Mouse (Mus musculus) telencephalon, adult 2 months (tissue): ENCODE data around the gene Atp11c.
A peak's percentile ranks its signal among the peaks of the same experiment; 100 is the strongest.

Experiments used
- DNase-seq: peaks from one replicate; pipeline ENCODE4 v3.0.0-alpha.2; 2011; ENCODE audit warnings: low read depth, low spot score

Gene Atp11c

DNA sequence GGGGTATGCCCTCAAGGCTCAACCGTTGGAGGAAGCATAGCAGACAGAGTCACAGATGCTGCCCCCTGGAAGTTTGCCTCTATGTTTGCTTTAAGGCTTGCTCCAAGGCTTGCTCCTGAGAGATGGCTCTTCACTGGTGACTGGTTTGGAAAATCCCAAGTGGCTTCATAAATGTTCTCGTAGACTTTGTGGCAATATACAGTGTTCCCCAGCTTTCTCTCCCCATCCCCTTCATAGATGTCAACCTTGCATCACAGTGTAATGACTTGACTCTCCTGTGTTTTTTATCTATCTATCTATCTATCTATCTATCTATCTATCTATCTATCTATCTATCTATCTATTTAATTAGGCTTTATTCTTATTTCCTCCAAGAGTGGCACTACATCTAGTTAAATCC is at the start of gene Atp11c:
Gene Atp11c, minus strand, starts transcription at position 101 of the 400 bp plus-strand sequence.
- DNase-seq: no peak

DNA sequence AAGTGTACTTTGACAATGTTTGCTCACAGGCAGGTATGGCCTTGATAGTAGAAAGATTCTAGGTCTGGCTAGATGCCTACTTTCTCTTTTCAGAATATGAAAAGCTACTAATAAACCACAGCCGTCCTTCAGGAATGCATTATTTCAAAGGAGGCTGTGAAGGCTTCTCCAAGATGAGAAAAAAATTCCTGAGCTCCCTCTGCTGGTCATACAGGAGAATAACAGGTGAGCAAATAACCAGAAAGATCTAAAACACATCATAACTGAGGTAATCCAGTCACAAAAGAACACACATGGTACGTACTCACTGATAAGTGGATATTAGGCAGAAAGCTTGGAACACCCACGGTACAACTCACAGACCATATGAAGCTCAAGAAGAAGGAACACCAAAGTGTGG is 16.7 kb upstream of the Atp11c start:
- peak; percentile 16 for DNase-seq

DNA sequence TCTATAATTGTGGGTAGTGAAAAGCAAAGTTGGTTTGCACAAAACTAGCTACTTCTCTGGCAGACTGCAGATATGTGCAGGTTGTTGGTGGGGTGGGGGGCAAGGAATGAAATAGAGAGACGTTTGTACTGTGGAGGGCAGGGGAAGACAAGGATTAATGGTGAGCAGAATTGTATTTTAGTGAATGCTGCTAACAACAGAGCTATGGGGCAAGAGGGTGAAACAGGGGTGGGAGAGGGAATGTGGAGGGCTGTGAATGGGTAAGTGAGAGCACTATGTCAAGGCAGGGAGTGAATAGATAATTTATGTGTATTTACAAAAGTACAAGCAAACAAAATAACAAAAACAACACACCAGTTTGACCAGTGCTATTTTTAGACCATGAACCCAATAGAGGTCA is 22.0 kb downstream of the Atp11c start:
- no peak for DNase-seq

DNA sequence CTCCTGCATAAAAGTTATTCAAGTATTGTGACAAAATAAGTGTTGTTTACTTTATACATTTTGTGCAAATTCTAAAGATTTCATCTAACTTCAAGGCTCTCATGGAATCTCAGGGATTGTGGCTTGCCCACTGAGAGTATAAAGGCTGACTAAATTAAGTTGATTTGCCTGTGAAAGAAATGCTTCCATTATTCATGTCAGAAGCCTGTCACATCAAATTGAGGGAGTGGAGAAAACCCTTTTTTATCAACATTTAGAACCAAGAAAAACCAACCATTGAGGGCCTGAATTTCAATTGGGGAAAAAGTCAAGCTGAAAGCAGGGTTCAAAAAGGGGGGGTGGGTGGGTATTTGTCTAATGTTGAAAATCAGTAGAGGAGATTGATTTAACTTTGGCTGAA is 23.5 kb downstream of the Atp11c start:
- DNase-seq: no peak

DNA sequence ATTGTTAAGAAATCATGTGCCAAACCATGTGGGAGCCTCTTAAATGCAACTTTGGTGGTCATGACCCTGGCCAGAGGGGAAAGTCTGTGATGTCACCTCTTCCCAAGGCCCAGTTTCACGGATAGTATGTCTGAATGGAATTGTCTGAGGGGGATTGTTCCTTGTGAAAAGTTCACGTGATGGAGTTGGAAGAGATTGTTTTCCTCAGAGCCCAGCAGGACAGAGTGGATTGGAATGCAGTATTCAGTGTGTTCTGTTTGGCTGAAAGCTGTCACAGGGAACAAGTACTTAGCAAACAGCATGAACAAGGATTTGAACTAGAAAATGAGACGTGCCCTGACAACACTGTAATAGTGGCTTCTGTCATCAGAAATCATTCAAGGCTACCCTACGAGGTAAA is 37.3 kb downstream of the Atp11c start:
- no peak for DNase-seq

DNA sequence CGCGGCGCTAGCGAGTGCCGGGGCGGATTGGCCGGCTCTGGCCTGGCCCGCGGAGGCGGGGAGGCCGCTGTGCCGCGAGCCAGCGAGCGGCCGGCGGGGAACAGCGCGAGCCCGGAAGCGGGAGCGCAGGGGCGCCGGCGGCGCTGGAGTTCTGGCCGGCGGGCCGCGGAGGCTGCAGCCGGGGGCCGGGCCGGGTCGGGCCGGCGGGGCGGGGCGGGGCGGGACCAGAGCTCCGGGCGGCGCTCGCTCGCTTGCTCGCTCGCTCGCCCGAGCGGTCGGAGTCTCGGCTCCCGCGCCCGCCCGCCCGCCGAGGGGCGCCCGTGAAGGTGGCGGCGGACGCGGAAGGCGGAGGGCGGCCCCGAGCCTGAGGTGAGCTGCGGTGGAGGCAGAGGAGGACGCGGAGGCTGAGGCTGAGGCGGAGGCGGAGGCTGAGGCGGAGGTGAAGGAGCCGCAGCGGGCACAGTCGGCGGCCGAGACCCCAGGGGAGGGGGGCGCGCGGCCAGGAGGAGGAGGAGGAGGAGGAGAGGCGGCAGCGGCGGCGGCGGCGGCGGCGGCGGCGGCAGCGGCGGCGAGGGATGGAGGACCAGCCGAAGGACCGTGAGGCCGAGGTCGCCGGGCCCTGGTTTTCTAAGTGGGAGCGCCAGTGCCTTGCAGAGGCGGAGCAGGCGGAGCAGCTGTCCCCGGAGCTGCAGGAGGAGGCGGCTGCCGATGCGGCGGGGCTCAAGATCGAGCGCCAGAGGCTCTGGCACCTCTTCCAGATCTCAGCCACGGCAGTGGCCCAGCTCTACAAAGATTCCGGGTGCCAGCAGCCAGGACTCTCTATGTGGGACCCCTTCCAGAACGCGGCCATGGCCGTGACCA is 44.8 kb downstream of the Atp11c start:
- no peak for DNase-seq

DNA sequence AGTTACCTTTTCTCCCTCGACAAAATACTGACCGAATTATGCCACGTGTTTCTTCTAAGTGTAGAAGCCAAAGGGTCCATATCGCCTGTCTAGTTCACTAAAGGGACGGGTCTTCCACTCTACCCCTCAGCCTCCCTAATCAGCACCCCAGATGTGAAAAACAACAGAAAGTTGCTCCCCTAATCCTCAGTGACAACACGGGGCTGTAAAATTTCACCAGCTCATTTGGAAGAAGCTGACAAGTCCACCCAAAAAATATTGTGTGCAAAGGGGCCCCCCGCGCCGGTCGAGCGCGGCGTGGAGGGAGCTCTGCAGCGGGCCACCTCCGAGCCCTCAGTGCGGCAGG is 45.4 kb downstream of the Atp11c start:
- DNase-seq: no peak

DNA sequence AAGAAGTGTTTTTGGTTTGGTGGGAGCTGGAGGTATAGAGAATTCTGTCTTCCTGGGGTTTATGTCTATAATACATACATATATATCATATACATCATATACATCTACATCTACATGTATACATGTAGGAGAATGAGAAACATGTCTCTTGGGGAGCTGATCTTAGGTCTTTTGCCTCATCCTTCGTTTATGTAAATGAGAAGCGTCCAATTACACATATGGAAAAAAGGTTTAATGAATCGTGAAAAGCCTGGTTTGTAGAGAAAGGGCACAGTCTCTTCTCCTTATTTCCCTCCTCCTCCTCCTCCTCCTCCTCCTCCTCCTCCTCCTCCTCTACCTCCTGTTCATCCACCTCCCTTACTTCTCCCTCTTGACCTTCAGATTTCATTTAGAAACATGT is 46.6 kb downstream of the Atp11c start:
- DNase-seq: no peak

DNA sequence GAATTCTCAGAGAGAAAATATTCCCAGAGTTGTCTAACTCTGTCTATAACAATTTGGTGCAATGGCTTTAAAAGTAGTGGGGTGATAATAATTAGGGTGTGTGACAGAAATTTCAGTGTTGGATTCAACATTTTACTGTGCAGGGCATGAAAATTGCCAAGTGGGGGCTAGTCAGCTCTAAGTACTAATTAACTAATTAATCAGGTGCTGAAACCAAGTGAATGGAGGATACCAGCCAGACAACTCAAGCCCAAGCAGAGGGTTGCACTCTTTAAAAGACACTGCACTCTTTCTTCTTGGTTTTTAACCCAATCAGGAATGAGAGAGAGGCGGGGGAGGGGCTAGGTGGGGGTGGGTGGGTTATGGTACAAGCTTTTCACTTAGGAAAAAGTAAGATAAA is 47.1 kb downstream of the Atp11c start:
- DNase-seq: no peak

DNA sequence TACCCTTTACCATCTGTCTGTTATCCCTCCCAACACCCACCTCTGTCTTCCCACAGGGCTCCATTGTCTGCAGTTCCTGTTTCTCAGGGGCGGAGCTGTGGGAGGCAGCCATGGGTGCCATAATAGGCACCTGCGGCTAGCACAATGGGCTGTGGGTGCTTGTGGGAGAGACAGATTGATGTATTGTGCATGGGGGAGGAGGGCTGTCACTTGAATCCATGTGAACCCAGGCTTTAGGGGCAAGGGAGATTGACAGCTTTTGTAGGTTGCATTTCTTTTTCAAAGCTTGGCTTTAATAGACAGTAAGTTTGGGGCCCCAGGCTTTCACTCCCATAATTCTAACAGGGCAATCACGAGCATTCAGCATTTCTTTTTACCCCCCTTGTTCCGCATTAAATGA is 48.4 kb downstream of the Atp11c start:
- no peak for DNase-seq

DNA sequence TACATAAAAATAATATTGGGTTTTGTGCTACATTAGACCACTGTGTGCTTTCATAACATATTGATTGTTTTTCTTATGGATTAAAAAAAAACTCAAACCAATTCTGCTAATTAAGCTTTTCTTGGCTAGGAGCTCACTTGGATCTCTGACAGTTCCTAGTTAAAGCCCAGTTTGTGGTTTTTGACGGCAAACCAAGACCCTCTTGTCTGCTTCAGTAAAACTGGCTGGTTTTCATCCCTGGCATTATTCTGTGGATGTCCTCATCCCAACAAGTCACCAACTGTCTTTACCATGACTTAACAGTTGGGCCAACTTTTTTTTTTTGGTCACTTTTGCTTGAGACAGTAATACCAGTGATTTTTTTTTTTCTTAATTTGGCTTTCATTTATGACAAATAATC is 49.6 kb downstream of the Atp11c start:
- no peak for DNase-seq

DNA sequence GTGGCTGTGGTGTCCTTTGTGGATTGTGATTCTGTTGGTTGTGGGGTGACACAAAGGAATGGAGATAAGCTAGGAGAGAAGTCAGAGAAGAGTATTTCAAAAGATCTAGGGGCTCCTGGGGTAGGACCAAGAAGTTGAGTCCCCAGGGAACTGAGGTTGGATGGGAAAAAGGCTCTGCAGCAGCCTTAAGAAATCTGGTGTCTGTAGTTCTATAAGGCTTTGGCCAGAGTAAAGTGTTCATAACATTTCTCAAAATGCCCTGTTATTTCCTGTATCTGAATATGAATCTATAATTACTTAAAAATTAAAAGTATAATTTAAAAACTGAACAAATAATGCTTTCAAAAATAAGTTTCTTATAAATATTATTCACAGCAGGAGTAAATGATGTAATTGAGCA is 53.3 kb downstream of the Atp11c start, which contains the start of gene Gm7073:
Gene Gm7073, minus strand, starts transcription at position 101 of the 400 bp plus-strand sequence.
- no peak for DNase-seq

DNA sequence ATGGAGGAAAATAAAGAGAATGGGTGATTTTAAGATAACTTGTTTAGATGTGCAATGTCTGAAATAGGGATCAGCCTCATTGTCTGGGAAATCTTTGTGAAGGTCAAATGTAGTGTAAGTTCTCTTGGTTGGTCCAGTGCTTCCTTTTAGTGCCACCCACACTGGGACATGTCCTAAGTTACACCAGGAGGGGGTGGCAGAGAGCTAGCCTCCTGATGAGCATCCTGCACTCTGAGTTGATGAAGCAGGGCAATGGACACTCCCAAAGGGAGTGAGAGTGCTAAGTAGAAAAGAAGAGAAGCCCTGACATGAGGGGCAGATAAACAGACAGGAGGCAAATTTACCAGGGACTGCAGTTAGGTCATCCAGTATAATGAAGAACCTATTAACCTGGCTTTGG is 88.5 kb downstream of the Atp11c start:
- no peak for DNase-seq

DNA sequence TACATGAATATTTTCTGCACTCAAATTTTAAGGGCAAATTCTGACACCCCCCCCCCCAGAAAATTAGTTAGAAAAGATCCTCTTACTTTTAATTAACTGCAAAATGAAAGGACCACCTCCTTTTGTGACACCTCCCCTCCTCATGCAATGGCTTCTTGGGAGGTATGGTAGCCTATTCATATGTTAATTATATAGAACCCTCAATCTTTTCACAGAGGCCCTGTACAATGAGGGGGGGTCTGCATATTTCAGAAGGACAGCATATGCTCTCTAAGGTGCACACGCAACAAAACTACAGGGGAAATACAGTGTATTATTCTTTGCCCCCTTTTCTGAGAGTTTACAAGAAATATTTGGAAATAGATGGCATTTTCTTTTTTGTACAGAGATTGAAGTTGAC is 94.7 kb downstream of the Atp11c start:
- DNase-seq: no peak

DNA sequence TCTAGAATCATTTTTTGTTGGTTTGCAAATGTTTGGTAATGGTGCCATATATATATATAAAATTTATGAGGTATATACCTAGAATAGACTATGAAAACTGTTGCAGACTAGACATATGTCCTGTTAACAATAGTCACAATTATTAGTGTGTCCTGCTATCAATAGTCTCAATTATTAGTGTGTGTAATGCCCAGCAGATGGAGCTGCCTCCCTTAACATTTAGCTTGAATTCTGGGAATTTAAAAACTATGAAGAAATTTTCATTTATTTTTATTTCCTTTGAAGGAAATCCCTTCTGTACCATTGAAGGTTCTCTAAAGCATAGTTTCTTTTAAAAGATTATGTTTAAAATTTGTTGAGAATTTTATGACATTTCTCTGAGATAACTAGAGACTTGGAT is 97.2 kb downstream of the Atp11c start:
- DNase-seq: no peak

DNA sequence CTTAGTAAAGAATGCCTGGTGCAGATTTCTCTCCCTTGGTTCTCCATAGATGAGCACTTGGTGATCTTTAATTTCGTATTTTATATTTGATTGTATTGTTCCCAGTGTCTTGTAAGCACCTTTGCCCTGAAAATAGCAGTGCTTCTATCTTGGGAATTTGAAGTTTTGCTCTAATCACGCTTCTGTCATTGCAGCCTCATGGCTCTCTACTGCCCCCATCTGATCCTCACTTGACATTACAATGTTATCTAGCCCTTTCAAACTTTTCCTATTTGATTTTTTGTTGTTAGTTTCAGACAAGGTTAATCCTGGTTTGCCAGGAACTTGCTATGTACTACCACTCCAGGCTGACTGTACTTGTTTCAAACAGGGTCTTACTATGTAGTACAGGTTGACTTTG is 128.7 kb downstream of the Atp11c start:
- DNase-seq: no peak

DNA sequence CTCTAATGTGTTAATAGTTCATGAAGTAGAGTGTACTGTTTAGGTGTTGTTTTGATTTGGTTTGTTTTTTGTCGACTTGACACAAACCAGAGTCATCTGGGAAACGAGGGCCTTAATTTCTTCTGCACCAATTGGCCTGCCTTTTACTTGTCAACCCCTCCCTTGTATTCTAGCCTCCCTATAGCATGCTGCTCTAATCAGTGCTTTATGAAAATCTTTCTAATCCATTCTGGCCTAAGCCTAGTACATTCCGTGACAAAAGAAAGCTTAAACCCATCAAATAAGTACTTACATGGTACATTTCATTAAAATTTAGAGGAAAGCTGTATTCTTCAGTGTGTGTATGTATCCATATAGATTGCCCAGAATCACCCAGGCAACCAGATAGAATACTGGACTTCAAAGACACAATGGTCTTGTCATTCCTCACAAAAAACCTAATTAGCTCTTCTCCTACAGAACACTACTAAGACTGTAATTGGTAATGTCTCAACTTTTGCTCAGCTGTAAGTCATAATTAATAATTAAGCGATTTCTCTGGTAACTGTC is 177.9 kb downstream of the Atp11c start:
- no peak for DNase-seq

DNA sequence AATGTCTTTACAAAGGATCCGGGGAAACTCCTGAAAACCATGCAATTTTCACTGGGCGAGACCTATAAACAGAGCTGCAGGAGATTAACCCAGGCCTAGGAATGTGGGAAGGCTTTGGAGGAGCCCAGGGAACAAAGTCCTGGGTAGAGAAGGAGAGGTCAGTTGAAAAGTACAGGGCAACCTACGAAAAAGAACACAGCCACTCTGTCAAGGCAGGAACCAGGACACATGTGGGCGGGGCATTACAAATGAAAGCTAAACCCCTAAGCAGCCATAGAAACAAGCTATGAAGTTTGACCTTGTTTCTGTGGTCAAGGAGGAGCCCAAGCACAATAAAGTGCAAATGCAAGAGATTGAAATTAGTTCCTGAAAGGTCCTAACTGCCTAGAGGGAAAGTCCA is 186.8 kb downstream of the Atp11c start:
- no peak for DNase-seq

DNA sequence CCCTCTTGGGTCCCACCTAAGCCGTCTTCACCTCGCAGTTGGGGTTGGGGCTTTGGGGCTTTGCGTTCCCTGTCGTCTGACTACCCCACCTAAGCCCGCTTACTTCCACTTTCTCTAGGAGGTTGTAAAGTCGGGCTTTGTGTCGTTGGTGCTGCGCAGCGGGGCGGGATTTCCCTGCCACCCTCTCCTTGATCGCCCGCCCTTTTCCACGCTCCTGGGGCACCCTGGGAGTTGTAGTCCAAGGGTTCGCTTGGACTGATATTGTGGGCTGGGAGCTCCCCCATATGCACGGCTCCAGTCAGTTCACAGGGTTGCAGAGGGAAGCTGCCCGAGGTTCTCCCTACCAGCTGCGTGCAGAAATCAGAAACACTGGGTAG is 187.8 kb downstream of the Atp11c start:
- DNase-seq: peak; percentile 83

DNA sequence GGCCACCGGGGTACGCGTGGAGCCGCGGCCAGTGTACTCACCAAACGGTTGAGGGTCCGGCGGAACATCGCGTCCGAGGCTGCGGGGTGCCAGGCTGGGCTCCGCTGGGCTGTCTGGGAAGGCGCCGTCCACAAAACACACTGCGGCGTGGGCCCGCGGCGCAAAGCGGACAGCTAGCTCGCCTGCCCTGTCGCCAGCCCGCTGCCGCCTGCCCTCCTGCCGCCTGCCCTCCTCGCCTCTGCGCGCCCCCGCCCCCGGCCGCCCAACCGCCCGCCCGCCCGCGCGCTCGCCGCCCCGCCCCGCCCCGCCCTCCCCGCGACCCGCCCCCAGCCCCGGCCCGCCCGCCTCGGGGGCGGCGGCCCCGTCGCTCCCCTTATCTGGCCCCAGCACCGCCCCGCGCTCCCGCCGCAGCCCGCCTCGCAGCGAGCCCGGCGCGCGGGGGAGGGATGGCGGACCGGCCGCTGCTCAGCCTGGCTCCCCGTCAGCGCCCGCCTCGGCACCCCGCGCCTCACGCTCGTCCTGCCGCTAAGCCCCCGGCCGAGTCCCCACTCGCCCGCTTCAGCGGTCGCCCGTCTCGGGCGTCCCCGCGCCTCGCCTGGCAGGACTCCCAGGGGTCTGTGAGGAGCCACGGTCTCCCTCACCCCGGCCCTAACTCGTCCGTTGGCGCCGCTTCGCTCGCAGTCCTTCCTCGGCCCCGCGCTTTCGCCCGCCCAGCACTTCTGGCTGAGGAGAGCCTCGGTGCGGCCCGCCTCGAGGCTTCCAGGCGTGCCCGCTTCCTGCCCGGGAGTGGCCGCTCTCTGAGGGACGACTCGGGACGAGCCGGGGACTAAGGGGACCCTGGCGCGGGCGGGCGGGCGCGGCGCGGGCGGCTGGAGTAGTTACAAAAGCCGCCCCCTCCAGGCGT is 188.5 kb downstream of the Atp11c start:
- no peak for DNase-seq

DNA sequence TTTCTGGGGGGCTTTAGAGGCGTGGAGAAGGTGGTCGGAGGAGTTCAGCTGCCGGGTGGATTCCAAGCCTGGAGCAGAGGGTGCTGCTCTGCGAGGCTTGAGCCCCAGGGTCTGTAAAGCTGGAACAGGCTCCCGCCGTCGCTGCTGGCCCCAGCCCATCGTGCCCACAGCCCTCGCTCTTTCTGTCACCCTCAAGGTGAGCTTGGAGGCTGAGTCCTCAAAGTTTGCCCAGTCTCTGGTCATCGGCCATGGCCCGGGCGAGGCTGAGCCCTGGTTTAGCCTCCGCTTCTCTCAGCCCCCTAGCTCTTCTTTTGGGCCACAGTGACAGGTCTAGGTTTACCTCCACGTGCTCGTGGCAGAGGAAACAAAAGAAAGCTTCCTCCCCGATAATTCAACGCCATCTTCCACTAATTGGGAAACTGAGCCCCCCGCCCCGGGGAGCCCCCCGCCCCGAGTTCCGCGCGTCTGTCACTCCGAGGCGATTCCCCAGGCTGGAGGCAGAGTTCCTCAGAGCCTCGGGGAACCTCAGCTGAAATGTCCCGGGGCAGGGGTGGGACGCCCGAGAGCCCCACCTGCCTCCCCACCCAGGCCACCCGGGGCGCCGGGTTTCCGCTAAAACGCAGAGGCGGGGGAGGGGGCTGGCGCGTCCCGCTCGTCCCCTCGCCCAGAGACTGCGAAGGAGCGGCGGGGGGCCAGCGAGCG is 189.3 kb downstream of the Atp11c start:
- no peak for DNase-seq

DNA sequence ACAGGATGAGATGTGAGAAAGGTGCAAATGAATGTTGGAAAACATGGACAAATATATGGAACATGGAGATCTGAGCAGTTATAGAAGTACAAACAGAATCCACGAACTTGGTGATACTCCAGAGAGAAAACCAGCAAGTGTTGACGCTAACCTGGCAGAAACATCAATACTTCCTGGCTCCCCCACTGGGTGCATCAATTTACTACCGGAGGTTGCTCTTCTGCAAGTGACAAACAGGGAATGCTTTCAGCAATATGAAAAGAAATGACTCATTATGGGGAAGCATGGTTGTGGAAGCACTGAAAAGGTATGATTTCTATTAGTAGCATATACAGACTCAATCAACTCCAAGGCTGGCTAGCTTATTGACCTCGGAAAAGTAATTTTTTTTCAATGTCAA is 198.2 kb downstream of the Atp11c start:
- DNase-seq: no peak
